Mouse (Mus musculus): ENCODE results near the gene Cnnm2.

- TF ChIP-seq POLR2A (IDR thresholded peaks at IDR 0.05; ENCODE audit: borderline replicate concordance, low read depth, low read length): no peak
- no peak for TF ChIP-seq CTCF (IDR thresholded peaks at IDR 0.05; ENCODE audit: low read depth, low read length)
Measured at GRCm38 (mm10) chr19:46799903-46800583, 38.6 kb downstream of the Cnnm2 start.

Data from bone marrow macrophage, adult 2 months (primary cell).